Mouse (Mus musculus) hindbrain, embryonic 16.5 days (tissue): ENCODE results near the gene Selenon. TPM values are rescaled to one million over a fixed set of nuclear protein-coding genes. Genes with fewer than 3 reads are reported as not detected.

Source experiments
- microRNA-seq: library from miRNA; unstranded; fragments of <30 nt; microRNA quantifications from one replicate; pipeline ENCODE4, GENCODE M21; 2017
- polyA plus RNA-seq: library from polyadenylated mRNA; unstranded; fragments of >200 nt; fragmentation: Nextera tagmentation; extraction: Ambion mirVana; gene quantifications from 2 replicates; pipeline ENCODE4 v1.2.1, GENCODE M21; 2015

Gene Selenon
- polyA plus RNA-seq, 1 experiment from 2014 or later: 6.7 TPM

Small RNA genes lying within 50 kb of the gene (microRNA-seq; reads per million reads assigned to microRNA genes)
- not detected for gene Mir6403

Other genes with a start within 250 kb of the Selenon start
- gene Trim63, start 237.0 kb downstream of the Selenon start, polyA plus RNA-seq: 0.76 and 1.2 TPM in 2 replicates
- 0.17 and 0.25 TPM in 2 replicates for gene Slc30a2, start 209.0 kb downstream of the Selenon start, polyA plus RNA-seq
- 0.65 and 0.66 TPM in 2 replicates for gene Extl1, start 168.3 kb downstream of the Selenon start, polyA plus RNA-seq
- 7.8 and 8.5 TPM in 2 replicates for gene Pafah2, start 155.8 kb downstream of the Selenon start, polyA plus RNA-seq
- 5,655 and 5,657 TPM in 2 replicates for gene Stmn1, start 83.8 kb downstream of the Selenon start, polyA plus RNA-seq
- gene Paqr7, start 55.5 kb downstream of the Selenon start, polyA plus RNA-seq: 40.5 and 46.7 TPM in 2 replicates
- gene Aunip, start 41.2 kb downstream of the Selenon start, polyA plus RNA-seq: 2.4 and 2.9 TPM in 2 replicates
- 176 and 182 TPM in 2 replicates for gene Mtfr1l, start 16.8 kb downstream of the Selenon start, polyA plus RNA-seq
- gene Man1c1, start 152.1 kb upstream of the Selenon start, polyA plus RNA-seq: 3.7 and 5.1 TPM in 2 replicates
- gene Ldlrap1, start 215.9 kb upstream of the Selenon start, polyA plus RNA-seq: 3.0 and 3.9 TPM in 2 replicates